Mouse (Mus musculus) brain, embryonic 14.5 days (tissue): ENCODE measurements around the gene Tcf25.

ENCODE experiments used
- CTCF ChIP-seq: fragments of 200-500 bp; IDR thresholded peaks from 2 replicates; pipeline ENCODE4 v1.5.1; 2012; ENCODE audit warnings: inconsistent platforms, mild to moderate bottlenecking, moderate library complexity, borderline replicate concordance; ENCODE audit not compliant: insufficient read depth, insufficient read length; ENCODE audit errors: extremely low read depth
- POLR2A ChIP-seq: fragments of 200-500 bp; IDR thresholded peaks from 2 replicates; pipeline ENCODE4 v1.6.1; 2012; ENCODE audit warnings: mild to moderate bottlenecking, inconsistent platforms, borderline replicate concordance; ENCODE audit not compliant: poor library complexity, insufficient read depth, insufficient read length, severe bottlenecking; ENCODE audit errors: extremely low read depth

DNA sequence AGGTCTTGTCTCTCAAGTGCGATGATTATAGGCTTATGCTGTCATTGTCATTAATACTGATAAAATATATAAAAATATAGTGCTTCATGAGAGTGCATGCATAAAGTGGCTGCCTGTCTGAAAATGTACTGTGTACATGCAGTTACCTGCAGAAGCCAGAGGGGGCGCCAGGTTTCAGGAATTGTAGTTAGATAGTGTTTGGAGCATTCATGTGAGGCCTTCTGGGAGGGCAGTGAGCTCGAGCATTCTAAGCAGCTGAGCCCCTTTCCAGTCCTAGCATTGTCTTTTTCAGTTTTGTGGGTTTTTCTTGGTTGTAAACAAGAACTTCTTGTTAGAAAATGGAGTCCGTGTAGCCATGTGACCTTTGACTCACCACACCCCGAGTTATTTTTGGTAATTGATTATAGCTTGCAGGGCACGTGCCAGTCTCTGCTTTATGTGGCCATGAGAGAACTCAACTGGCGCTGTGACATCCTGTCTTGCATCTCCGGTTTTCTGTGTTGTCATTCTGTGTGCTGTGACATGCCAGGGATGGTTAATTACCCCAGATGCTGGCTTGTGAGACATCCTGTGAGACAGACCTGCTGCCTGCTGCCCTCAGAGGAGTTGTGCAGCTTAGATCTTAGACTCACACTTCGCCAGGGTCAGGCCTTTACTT is 11.5 kb downstream of the Tcf25 start:
- peak; percentile 65; the same call in 1 of the 2 replicates for TF ChIP-seq CTCF
- TF ChIP-seq POLR2A = no peak
